Mouse (Mus musculus) hindbrain, embryonic 12.5 days (tissue): ENCODE measurements around the gene Abr. TPM values are rescaled to one million over a fixed set of nuclear protein-coding genes. Genes with fewer than 3 reads are reported as not detected.

ENCODE experiments used
- ATAC-seq: fragments of 200-750 bp; cut with Nextera tagmentation; 2 replicates; pipeline ENCODE4 v1.8.0; 2017; ENCODE audit warnings: moderate TSS enrichment; ENCODE audit not compliant: low FRiP score
- H3K27ac ChIP-seq: fragments of 300-500 bp; sonication (generic); 2 replicates; pipeline ENCODE4 v1.5.1; 2016; ENCODE audit warnings: mild to moderate bottlenecking
- H3K27me3 ChIP-seq: fragments of 300-500 bp; sonication (generic); 2 replicates; pipeline ENCODE4 v1.6.1; 2016; ENCODE audit warnings: mild to moderate bottlenecking
- H3K36me3 ChIP-seq: fragments of 300-500 bp; sonication (generic); 2 replicates; pipeline ENCODE4 v1.6.1; 2016; ENCODE audit warnings: mild to moderate bottlenecking
- H3K4me1 ChIP-seq: fragments of 300-500 bp; sonication (generic); 2 replicates; pipeline ENCODE4 v1.6.1; 2016
- H3K4me2 ChIP-seq: fragments of 300-500 bp; sonication (generic); replicated peaks from 2 replicates; pipeline ENCODE4 v1.6.1; 2016; ENCODE audit warnings: mild to moderate bottlenecking
- H3K4me3 ChIP-seq: fragments of 300-500 bp; sonication (generic); 2 replicates; pipeline ENCODE4 v1.5.1; 2016; ENCODE audit warnings: mild to moderate bottlenecking
- H3K9ac ChIP-seq: fragments of 300-500 bp; sonication (generic); 2 replicates; pipeline ENCODE4 v1.6.1; 2016; ENCODE audit warnings: mild to moderate bottlenecking, moderate library complexity
- H3K9me3 ChIP-seq: fragments of 300-500 bp; sonication (generic); replicated peaks from 2 replicates; pipeline ENCODE4 v1.6.1; 2016; ENCODE audit warnings: mild to moderate bottlenecking
- WGBS: fragments of 180-500 bp; shearing (Covaris S2); methylation state at CpG from one replicate; pipeline ENCODE4 v1.1.7; 2016; 5-methylcytosine and 5-hydroxymethylcytosine counted together
- polyA plus RNA-seq: library from polyadenylated mRNA; unstranded; fragments of >200 nt; fragmentation: Nextera tagmentation; extraction: Ambion mirVana; gene quantifications from 2 replicates; pipeline ENCODE4 v1.2.1, GENCODE M21; 2016

Gene Abr
- polyA plus RNA-seq, 1 experiment from 2014 or later: 85.3 TPM

- H3K27ac ChIP-seq: no peak overlapping the region
- no peak for ATAC-seq
Measured at GRCm38 (mm10) chr11:76586119-76586518, 36.0 kb downstream of the Abr start.

DNA sequence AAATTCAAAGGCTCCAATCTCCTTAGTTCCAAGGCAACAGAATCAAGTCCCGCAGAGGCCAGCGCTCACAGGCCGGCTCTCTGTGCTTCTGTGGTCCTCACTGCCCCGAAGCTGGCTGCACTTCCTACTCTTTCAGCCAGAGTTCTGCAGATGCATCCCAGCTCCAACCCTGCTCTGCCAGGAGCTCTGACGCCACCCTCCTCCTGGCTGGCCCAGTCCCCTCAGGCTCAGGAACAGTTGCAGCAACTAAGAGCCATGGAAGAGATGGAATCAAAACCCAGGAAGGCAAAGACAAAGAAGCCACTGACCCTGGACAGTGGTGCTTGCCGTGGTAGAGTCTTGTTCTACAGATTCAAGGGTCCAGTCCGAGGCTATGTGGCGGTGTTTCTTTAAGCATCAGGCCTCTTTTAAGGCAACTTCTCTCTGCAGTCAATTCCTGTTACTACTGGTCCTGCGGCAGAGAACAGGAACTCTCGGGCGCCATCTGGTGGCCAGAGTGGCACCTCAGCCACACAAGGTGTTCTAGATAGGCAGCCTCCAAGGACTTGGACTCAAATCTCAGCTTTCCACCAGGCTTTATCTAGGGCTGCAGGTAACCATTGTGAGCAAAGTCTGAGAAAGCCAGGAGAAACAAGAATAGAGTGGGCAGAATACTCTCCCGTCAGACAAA, 44.4 kb downstream of the Abr start:
- H3K9me3 ChIP-seq: no peaks in the 10 kb centered on the region
- no peaks in the 10 kb centered on the region for H3K36me3 ChIP-seq
- no peak overlapping the region for H3K4me2 ChIP-seq
- 33% methylated on average over 12 of the region's 12 CpGs for WGBS
- H3K27me3 ChIP-seq: no peaks in the 10 kb centered on the region
- peak; percentile 68; the same call in 1 of the 2 replicates for ATAC-seq
- no peak overlapping the region for H3K4me3 ChIP-seq
- H3K4me1 ChIP-seq: no peaks in the 10 kb centered on the region
- H3K9ac ChIP-seq: no peak overlapping the region
- no peak overlapping the region for H3K27ac ChIP-seq

More at GRCm38 (mm10) chr11:76586119-76586518, 36.0 kb downstream of the Abr start:
- Histone ChIP-seq H3K4me2 (no peak overlapping the region), H3K27me3 (no peaks in the 10 kb centered on the region), H3K4me3 (no peak overlapping the region), H3K4me1 (no peaks in the 10 kb centered on the region), H3K9me3 (no peaks in the 10 kb centered on the region), H3K9ac (no peak overlapping the region), H3K36me3 (no peaks in the 10 kb centered on the region)
- WGBS: 54% methylated on average over 3 of the region's 3 CpGs

- 84% methylated on average over 6 of the region's 6 CpGs for WGBS
- no peak overlapping the region for H3K9ac ChIP-seq
- no peak for ATAC-seq
Measured at GRCm38 (mm10) chr11:76572820-76573385, 49.2 kb downstream of the Abr start.

GRCm38 (mm10) chr11:76571613-76571929, 50.5 kb downstream of the Abr start:
- H3K27ac ChIP-seq: no peak overlapping the region
- H3K36me3 ChIP-seq: no peaks in the 10 kb centered on the region
- H3K4me2 ChIP-seq: peak overlapping the region; percentile 98
- peaks cover 17% of the 10 kb centered on the region; the same call in 1 of the 2 replicates for H3K27me3 ChIP-seq
- H3K9ac ChIP-seq: peak overlapping the region; percentile 78
- ATAC-seq: peak; percentile 63
- peaks cover 28% of the 10 kb centered on the region for H3K4me1 ChIP-seq
- H3K9me3 ChIP-seq: no peaks in the 10 kb centered on the region
- peak overlapping the region; percentile 73 for H3K4me3 ChIP-seq
- 5% methylated on average over 9 of the region's 9 CpGs for WGBS

More at GRCm38 (mm10) chr11:76572820-76573385, 49.2 kb downstream of the Abr start:
- H3K27ac ChIP-seq: no peak overlapping the region
- H3K27me3 ChIP-seq: peaks cover 17% of the 10 kb centered on the region; the same call in 1 of the 2 replicates
- no peak overlapping the region for H3K4me2 ChIP-seq
- no peaks in the 10 kb centered on the region for H3K36me3 ChIP-seq
- H3K4me3 ChIP-seq: no peak overlapping the region
- no peaks in the 10 kb centered on the region for H3K9me3 ChIP-seq
- peaks cover 23% of the 10 kb centered on the region for H3K4me1 ChIP-seq

GRCm38 (mm10) chr11:76570741-76571612, 51.1 kb downstream of the Abr start:
- Histone ChIP-seq H3K27ac (peak overlapping the region; percentile 40; the same call in 1 of the 2 replicates), H3K9me3 (no peaks in the 10 kb centered on the region), H3K4me2 (peak overlapping the region; percentile 98), H3K27me3 (peaks cover 17% of the 10 kb centered on the region; the same call in 1 of the 2 replicates), H3K36me3 (no peaks in the 10 kb centered on the region), H3K4me1 (peaks cover 34% of the 10 kb centered on the region), H3K9ac (peak overlapping the region; percentile 78), H3K4me3 (peak overlapping the region; percentile 73)
- ATAC-seq: peak; percentile 79
- WGBS: under 1% methylated on average over 66 of the region's 66 CpGs

DNA sequence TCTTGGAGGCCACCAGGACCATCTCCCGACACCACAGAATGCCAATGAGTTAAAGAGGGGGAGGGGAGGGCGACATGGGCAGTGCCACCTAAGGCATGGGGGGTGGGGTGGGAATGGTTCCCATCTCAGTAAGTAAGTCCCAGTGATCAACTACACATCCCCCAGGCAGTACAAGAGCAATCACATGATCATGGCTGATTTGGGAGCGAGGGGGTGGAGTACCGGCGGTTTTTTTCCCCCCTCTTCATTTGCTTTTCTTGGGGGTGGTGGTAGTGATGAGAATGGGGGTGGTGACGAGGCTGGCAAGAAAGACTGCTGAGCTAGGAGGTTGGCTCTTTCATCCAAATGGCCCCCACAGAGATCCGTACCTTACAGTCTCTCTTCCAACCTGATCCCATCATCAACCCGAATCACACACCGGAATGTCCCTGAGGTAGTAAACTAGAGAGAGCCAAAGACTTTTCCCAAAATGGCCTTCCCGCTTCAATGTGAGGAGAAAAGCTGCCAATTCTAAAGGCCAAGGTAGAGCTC, 51.8 kb downstream of the Abr start:
- peak overlapping the region; percentile 73 for H3K4me3 ChIP-seq
- H3K9ac ChIP-seq: peak overlapping the region; percentile 78
- peak overlapping the region; percentile 98 for H3K4me2 ChIP-seq
- no peak overlapping the region for H3K27ac ChIP-seq
- H3K36me3 ChIP-seq: no peaks in the 10 kb centered on the region
- peaks cover 17% of the 10 kb centered on the region; the same call in 1 of the 2 replicates for H3K27me3 ChIP-seq
- 7% methylated on average over 10 of the region's 10 CpGs for WGBS
- H3K4me1 ChIP-seq: peaks cover 36% of the 10 kb centered on the region
- no peak for ATAC-seq
- no peaks in the 10 kb centered on the region for H3K9me3 ChIP-seq

DNA sequence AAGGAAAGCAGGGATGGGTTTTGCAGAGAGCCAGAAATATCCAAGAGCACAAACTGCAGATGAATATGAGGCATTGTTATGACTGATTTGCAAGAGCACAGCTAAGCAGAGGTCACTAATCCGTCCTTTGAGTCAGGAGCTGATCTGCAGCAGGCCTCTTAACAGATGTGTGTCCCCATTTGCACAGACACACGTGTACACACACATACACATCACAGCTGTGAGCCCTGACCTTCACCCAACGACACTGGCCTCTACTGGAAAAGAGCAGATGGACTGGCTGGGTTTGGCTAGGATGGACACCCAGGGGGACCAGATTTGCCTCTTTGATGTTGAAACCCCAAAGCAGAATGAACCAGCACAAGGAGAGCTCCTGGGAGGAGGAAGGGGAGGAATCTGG, 52.7 kb downstream of the Abr start:
- H3K4me3 ChIP-seq: peak overlapping the region; percentile 73; the same call in 1 of the 2 replicates
- H3K36me3 ChIP-seq: no peaks in the 10 kb centered on the region
- H3K4me1 ChIP-seq: peaks cover 39% of the 10 kb centered on the region
- H3K9ac ChIP-seq: peak overlapping the region; percentile 25; the same call in 1 of the 2 replicates
- no peak for ATAC-seq
- no peaks in the 10 kb centered on the region for H3K9me3 ChIP-seq
- H3K27ac ChIP-seq: no peak overlapping the region
- H3K27me3 ChIP-seq: peaks cover 17% of the 10 kb centered on the region; the same call in 1 of the 2 replicates
- peak overlapping the region; percentile 98 for H3K4me2 ChIP-seq
- WGBS: 36% methylated on average over 3 of the region's 3 CpGs

- Histone ChIP-seq H3K9ac (no peak overlapping the region), H3K27me3 (0 out of 2 replicates have a peak, but pooled peaks cover 8% of the 10 kb centered on the region), H3K27ac (no peak overlapping the region), H3K4me1 (peaks cover 54% of the 10 kb centered on the region), H3K4me2 (no peak overlapping the region), H3K9me3 (no peaks in the 10 kb centered on the region), H3K4me3 (no peak overlapping the region), H3K36me3 (no peaks in the 10 kb centered on the region)
- no peak for ATAC-seq
- WGBS: 59% methylated on average over 3 of the region's 3 CpGs
Measured at GRCm38 (mm10) chr11:76566081-76566480, 56.0 kb downstream of the Abr start.

- WGBS: 35% methylated on average over 3 of the region's 3 CpGs
- ATAC-seq: no peak
Measured at GRCm38 (mm10) chr11:76562584-76562983, 59.5 kb downstream of the Abr start.

DNA sequence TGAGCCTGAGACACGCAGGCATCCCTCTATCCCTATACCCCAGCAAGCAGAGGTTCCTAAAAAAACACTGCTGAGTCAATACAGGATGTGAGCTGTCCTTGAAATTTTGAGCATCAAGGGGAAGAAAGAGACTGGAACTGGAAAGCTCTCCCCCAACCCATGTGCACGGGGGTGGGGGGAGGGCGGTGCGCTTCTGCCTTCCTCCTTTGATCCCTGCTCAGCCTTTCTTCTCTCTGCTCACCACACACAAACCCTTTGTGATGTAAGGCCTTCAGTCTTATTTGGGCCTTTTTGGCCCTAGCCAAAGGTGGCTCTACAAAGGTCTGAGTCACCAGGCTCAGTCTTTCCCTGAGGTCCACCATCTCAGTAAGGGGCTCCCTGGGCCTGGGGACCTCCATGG, 59.9 kb downstream of the Abr start:
- Histone ChIP-seq H3K9ac (no peak overlapping the region), H3K27ac (no peak overlapping the region), H3K9me3 (no peaks in the 10 kb centered on the region), H3K4me2 (no peak overlapping the region), H3K27me3 (no peaks in the 10 kb centered on the region), H3K4me1 (peaks cover 31% of the 10 kb centered on the region), H3K4me3 (no peak overlapping the region), H3K36me3 (no peaks in the 10 kb centered on the region)
- ATAC-seq: no peak
- WGBS: 24% methylated on average over 4 of the region's 4 CpGs

More at GRCm38 (mm10) chr11:76562584-76562983, 59.5 kb downstream of the Abr start:
- Histone ChIP-seq H3K9ac (no peak overlapping the region), H3K27me3 (no peaks in the 10 kb centered on the region), H3K27ac (no peak overlapping the region), H3K4me2 (no peak overlapping the region), H3K36me3 (no peaks in the 10 kb centered on the region), H3K4me1 (peaks cover 31% of the 10 kb centered on the region), H3K9me3 (no peaks in the 10 kb centered on the region), H3K4me3 (no peak overlapping the region)

- Histone ChIP-seq H3K4me1 (peaks cover 12% of the 10 kb centered on the region), H3K27ac (no peak overlapping the region), H3K9me3 (no peaks in the 10 kb centered on the region), H3K27me3 (no peaks in the 10 kb centered on the region), H3K9ac (no peak overlapping the region), H3K4me2 (no peak overlapping the region), H3K4me3 (no peak overlapping the region), H3K36me3 (no peaks in the 10 kb centered on the region)
- WGBS: 66% methylated on average over 4 of the region's 4 CpGs
- no peak for ATAC-seq
Measured at GRCm38 (mm10) chr11:76557837-76558236, 64.3 kb downstream of the Abr start.
